ENCODE assay signal across 13 mouse cellular contexts in the genomic region with DNA sequence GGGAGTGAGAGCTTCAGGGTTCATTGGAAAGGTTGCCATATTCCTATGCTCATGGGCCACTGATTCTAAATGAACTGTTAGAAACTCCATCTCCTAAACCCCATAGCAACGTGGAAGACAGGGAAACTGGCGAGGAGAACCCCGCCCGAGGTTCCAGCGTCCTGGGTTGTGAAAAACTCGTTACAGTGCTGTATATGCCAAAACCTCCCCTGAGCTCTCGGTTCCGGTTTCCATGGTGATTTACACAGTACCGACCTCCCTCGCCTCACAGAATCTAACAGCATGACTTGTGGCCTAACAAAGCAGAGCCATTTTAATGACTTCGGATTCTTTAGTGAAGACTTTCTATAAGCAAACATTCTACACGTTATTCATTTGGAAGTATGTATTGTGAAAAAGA.
DNase-seq lines count a peak whose midpoint lies in the region; ATAC-seq lines count a peak whose summit lies in the region.
"Had no signal": no experiment of that assay in that cellular context is flagged by ENCODE, and none has a peak within 500 bp of the region (broad histone marks: within the 10 kb centered on the region; RNA-seq: fewer than 3 reads in every experiment).

No protein-coding gene starts in this region.

- peaks cover 11% of the 10 kb centered on the region; the same call in 1 of the 2 replicates for H3K36me3 ChIP-seq in kidney, embryonic 16.5 days (ENCODE audit: insufficient read depth, low read length)
- peaks cover 16% of the 10 kb centered on the region for H3K36me3 ChIP-seq in forebrain, embryonic 13.5 days (ENCODE audit: poor library complexity, severe bottlenecking)
- H3K36me3 ChIP-seq in midbrain, embryonic 12.5 days = peaks cover 8% of the 10 kb centered on the region; the same call in 1 of the 2 replicates

- no peak overlapping the region for H3K27ac ChIP-seq in kidney, embryonic 16.5 days (ENCODE audit: low read length)
- no peak overlapping the region for H3K27ac ChIP-seq in forebrain, embryonic 13.5 days
- H3K27ac ChIP-seq in midbrain, embryonic 12.5 days (replicated peaks) = no peak overlapping the region
- H3K27ac ChIP-seq: liver, embryonic 12.5 days had no signal

- no peaks in the 10 kb centered on the region for H3K9me3 ChIP-seq in kidney, embryonic 16.5 days (ENCODE audit: low read length)
- no peaks in the 10 kb centered on the region for H3K9me3 ChIP-seq in forebrain, embryonic 13.5 days (replicated peaks)
- H3K9me3 ChIP-seq in midbrain, embryonic 12.5 days = no peaks in the 10 kb centered on the region
- H3K9me3 ChIP-seq: liver, embryonic 12.5 days had no signal

- WGBS in kidney, embryonic 16.5 days = 30% methylated on average over 12 of the region's 12 CpGs
- 13% methylated on average over 12 of the region's 12 CpGs for WGBS in forebrain, embryonic 13.5 days
- 26% methylated on average over 12 of the region's 12 CpGs for WGBS in midbrain, embryonic 12.5 days

- intact Hi-C loops in left cerebral cortex, postnatal 36 days (cut with DNase I) = no loop called here

- H3K27me3 ChIP-seq in kidney, embryonic 16.5 days (ENCODE audit: insufficient read depth, low read length) = no peaks in the 10 kb centered on the region
- H3K27me3 ChIP-seq in forebrain, embryonic 13.5 days = no peaks in the 10 kb centered on the region
- no peaks in the 10 kb centered on the region for H3K27me3 ChIP-seq in midbrain, embryonic 12.5 days
- H3K27me3 ChIP-seq: liver, embryonic 12.5 days had no signal

- no peaks in the 10 kb centered on the region for H3K4me1 ChIP-seq in kidney, embryonic 16.5 days (ENCODE audit: insufficient read depth, low read length)
- H3K4me1 ChIP-seq in forebrain, embryonic 13.5 days = peaks cover 21% of the 10 kb centered on the region
- H3K4me1 ChIP-seq in midbrain, embryonic 12.5 days = peaks cover 12% of the 10 kb centered on the region
- H3K4me1 ChIP-seq: liver, embryonic 12.5 days had no signal

- no peak overlapping the region for H3K4me3 ChIP-seq in kidney, embryonic 16.5 days (ENCODE audit: low read length)
- H3K4me3 ChIP-seq in forebrain, embryonic 13.5 days = no peak overlapping the region
- no peak overlapping the region for H3K4me3 ChIP-seq in midbrain, embryonic 12.5 days
- H3K4me3 ChIP-seq: erythroblast, embryonic 14.5 days; liver, embryonic 12.5 days had no signal

- H3K9ac ChIP-seq in kidney, embryonic 16.5 days (replicated peaks; ENCODE audit: low read length) = no peak overlapping the region
- H3K9ac ChIP-seq in forebrain, embryonic 13.5 days = no peak overlapping the region
- no peak overlapping the region for H3K9ac ChIP-seq in midbrain, embryonic 12.5 days (replicated peaks)
- H3K9ac ChIP-seq: liver, embryonic 12.5 days had no signal

- no peak for DNase-seq in kidney, postnatal 25 days
- peak; percentile 51 for DNase-seq in ZHBTc4 (ENCODE audit: low read depth, low spot score)
- no peak for DNase-seq in ovary, postnatal 36 days (ENCODE audit: low spot score)
- no peak for DNase-seq in spleen, postnatal 36 days (ENCODE audit: low spot score in 2 of 2)
- DNase-seq in left cerebral cortex, postnatal 36 days (ENCODE audit: low spot score in 2 of 2) = no peak
- DNase-seq: heart, postnatal 10 days; thymus, postnatal 36 days had no signal

- ATAC-seq in kidney, embryonic 16.5 days (ENCODE audit: low FRiP score, low TSS enrichment) = peak; percentile 82; the same call in 1 of the 2 replicates
- peak; percentile 85 for ATAC-seq in forebrain, embryonic 13.5 days
- peak; percentile 74 for ATAC-seq in midbrain, embryonic 12.5 days (ENCODE audit: low FRiP score, low read depth)
- ATAC-seq: activated CD4-positive, CD25-positive, alpha-beta regulatory T cell, adult 4 months; liver, embryonic 12.5 days had no signal

- H3K4me2 ChIP-seq in kidney, embryonic 16.5 days (replicated peaks; ENCODE audit: low read depth, low read length) = no peak overlapping the region
- peak overlapping the region; percentile 18; the same call in 1 of the 2 replicates for H3K4me2 ChIP-seq in forebrain, embryonic 13.5 days
- 0 out of 2 replicates have a peak overlapping the region, but pooled peaks have one; percentile 16 for H3K4me2 ChIP-seq in midbrain, embryonic 12.5 days (replicated peaks)
- H3K4me2 ChIP-seq: liver, embryonic 12.5 days had no signal
